Mouse (Mus musculus) Muller cell, postnatal 12 days (primary cell): ENCODE measurements at regions not wholly inside any gene's neighbourhood (a gene's known extent, or its start where the extent isn't known, plus 50 kb on each side); places are given as distances from the start of the nearest gene placed in this dataset.

Experiments used
- DNase-seq: peaks from one replicate; pipeline ENCODE4 v3.0.0-alpha.2; 2015; ENCODE audit errors: inconsistent ontology term

DNA sequence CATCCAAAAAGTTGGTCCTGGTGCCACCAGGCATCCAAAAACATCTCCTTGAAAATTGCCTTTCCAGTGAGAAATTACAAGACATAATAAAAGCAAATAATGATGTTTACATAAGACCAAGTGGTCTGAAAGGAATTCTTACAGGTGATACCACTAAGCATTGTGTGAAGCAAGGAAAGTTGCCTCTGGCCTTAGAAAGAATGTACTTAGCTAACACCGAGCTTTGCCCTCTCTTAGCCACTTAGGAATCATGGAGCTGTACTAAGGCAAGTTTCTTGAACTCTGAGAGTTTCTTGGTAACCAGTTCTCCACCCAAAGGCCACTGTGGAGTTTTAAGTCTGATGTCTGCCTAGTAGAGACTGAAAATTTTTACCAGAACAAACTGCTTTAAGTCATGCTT, 359.4 kb upstream of the Cdh11 start:
- no peak for DNase-seq

DNA sequence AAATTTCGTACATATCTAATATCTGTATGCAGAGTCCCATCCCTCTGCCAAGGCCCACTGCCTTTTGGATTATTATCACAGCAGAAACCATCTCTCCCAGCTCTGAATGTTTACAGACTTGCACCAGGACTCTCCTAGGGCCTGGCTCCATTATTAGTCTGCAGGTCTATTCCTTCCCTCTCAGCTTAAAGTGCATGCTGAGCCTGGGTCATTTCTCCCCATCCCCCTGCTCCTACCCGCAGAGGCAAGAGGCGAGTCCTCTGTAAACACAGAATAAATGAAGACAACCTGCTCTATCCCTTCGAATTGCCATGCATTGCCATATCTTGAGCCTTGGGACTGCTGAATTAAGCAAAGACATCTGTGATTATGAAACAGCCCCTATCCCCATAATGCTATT, 362.6 kb upstream of the Cdh11 start:
- DNase-seq: no peak

DNA sequence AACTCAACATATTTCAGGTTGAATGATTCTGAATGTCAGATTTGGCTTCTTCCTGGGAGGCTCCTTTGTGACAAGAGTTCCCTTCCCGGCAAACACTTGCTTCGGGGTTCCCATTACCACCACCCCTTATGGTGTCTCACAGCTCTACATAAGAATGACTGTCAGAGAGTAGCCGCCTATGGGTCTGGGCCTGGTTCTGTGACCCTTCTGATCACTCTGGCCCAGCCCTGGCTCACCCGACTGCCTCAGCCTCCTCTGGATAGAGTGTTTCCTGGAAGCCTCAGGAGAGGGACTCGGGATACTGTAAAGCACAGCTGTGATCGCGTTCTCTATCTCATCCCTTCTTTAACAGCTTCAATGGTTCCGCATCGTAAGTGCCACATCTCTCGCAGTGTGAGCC, 363.0 kb upstream of the Cdh11 start:
- no peak for DNase-seq

DNA sequence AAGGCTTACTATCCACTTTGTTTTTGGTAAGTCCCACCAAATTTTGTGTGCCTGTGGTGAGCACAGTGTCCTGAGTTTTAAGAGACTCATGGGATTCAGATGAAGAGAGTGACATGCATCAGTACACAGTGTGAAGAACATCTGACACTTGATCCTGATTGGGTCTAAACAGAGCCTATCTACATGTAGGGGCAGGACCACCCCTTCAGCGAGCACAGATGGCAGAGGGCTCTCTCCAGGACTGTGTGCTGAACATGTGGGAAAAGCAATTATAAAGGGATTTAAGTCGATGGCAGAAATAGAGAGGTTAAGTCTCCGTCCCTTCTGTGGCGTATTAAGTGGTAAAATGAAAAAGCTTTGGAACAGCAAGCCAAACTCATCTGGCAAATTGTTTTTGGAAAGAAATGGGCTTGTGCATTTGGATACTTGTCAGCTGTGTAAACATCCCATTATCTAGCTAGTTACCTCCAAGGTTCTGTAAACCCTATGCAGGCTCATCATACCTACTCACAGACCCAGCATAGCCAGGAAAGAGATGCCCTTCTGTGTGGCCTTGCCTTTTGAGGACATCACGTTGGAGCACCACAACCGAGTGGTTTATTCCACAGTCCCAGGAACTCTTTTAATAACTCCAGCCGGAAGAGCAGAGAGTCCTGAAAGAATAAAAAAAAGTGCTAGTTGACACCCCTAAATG, 381.3 kb upstream of the Cdh11 start:
- DNase-seq: no peak

DNA sequence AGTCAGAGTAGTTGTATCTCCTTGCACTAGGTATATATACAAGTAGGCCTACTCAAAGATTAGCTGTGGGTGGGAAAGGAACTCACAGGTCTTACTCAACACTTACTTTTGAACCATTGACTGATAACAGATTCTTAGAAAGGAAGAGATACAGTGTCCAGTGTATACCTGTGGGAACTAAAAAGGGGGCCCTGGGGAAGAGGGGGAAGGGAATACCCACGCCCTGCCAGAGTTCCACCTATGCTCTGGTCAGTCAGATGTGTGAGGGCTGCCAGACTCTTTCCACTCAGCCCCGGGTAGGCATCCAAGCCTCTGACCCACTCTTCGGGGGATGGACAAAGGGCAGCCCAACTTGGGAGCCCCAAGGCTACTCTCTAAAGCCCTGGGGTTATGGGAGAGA, 387.9 kb upstream of the Cdh11 start:
- DNase-seq: no peak

DNA sequence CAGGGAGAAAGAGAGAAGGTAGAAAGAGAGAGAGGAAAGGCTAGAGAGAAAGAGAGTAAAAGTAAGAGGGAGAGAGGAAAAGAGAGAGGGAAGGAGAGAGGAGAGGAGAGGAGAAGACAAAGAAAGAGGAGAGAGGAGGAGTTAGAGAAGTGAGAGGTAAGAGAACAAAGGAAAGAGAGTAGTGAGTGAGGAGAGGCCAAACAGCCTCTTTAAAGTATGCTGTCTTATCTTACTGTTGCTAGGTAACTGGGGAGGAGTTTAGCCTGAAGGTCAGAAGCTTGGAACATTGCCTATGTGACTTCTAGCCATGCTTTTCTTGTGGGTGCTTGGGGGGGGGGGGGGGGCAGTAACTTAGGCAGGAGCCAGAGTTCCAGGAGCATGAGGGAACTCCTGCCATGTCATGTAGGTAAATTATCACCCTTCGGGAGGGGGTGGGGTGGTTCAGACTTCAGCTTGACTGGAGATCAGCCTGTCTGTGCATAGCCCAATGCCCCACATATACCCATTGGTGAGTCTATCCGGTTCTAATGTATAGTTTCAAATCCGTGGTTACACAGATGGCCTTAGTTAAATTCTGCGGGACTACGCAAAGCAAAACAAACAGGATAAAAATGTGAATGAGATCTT, 388.5 kb upstream of the Cdh11 start:
- no peak for DNase-seq

DNA sequence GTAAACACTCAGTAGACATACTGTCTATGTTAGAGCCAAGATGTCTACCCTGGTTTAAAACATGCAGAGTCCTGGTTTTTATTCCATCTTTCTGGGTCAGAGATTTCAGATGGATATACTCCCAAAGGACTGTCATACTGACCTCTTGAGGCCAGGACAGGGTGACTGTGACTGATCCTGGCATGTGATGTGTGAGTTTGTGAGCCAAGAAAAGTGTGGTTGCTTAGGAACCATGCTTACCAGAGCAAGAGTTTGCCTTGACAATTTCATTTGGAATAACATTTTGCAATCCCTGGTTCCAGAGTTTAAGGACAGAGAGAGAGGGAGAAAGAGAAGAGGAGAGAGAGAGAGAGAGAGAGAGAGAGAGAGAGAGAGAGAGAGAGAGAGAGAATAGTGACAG, 395.2 kb upstream of the Cdh11 start:
- DNase-seq: peak; percentile 5

DNA sequence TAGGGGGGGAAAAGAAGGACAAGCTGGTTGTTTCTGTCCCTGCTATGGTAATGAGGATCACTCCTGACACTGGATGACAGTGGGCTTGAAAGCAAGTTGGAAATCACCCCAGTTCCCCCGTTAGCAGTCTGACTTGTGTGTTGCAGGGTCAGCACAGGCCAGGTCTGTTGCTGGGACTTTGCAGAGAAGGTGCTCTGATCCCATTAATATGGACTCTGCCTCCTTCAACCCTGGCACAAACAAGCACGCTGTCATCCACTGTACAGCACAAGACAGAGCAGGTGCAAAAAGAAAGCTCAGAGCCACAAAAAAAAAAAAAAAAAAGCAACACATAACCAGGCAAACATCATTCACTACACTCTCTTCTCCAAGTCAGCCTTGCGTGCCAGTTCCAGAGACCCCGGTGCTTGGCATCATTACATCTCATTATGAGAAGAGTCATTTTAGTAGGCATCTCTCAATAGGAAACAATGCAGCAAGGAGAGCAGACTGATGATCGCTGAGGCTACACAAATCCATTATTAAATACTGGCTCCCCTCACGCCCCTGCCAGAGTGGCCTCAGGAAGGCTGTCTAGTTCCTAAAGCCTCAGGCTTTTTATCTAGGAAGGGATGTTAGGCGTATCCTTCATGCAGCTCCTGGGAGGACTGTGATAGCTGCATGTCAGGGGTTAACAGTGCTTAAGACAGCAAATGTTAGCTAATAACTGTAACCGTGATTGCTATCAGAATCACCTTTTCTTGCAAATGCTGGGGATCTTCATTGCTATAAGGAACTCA, 403.5 kb upstream of the Cdh11 start:
- DNase-seq: peak; percentile 11

DNA sequence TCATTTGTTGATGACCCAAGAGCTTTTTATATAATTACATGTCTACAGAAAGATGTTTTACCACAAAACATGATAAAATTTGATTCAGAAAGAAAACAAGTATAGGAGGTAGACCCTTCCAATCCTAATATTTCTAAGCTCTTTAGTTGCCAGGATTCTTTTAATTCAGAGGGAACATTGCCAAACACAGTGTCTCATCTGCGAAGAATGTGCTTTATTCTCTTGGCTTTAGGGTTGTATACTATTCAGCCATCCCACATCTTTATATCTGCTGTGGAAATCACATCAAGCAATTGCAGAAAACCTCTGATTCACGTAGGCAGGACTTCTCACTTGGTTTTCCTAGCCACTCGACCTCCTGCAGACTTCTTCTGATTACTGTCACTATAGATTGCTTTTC, 412.8 kb upstream of the Cdh11 start:
- DNase-seq: peak; percentile 31

DNA sequence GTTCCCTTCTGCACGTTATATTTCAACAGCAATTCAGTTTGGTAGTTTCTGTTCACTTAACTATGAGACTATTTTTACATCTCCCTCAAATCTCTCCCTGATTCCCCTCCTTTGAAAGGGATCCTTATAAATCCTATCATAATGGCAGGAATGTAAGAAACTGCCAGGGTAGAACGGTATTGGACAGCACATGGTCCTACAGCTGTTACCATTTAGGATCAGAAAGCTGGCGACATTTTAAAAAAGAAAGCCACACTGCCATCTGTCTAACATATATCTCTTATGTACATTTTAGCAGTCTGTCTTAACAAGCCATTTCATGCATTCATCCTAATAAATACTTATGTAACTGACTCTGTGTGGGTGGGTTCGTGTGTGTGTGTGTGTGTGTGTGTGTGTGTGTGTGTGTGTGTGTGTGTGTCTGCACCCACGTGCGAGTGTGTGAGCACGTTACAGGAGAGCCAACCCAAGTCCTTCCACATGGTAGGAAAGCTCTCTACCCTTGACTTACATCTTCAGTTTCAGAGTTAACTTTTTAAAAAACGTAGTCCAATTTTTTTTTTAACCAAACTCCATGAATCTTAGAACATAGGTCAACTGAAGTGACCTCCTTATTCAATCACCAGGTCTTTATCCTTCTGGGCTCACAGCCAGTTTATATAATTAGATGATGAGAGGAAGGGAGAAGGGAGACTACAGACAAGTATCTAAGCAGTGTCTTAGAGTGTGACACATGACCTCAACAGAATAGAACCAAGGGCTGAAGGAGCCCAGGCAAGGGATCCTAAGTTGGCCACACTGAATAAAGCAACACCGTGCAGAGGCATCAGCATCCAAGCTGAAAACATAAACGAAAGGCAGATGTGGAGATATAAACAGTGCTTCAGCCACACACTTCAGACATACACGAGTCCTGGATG, 414.5 kb upstream of the Cdh11 start:
- DNase-seq: no peak

DNA sequence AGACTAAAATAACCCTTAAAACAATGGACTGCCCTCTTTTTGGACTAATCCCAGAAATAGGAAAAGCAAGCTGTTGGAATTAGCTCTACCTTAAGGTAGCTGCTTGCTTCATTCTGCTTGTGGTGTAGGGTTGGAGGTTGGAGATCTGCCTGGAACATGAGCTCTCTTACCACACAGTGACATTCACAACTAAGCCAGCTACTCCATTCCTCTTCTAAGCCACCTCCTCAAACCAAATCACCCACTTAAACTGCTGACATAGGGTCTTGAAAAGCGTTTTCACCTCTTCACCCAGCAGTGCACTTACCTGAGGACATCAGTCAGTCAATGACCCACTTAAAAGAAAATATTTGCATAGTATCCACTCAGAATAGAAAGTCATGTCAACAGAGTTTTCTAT, 418.3 kb upstream of the Cdh11 start:
- DNase-seq: no peak

DNA sequence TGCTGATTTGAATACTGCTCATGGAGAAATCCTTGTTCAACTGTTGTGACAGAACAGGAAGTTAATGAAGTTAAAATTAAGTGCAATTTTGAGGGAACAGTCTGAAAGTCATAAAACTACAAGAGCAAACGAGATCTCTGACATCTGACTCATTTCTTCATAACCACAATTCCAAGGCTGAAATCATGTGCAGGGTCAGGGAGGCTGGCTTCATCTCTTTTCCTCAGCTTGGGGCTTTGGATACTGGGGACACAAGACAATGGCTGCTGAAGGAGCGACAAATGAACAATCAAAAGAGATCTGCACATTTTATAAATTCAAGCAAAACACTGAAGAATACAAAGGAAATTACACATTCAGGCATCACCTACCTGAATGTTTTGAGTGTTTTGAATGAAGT, 429.2 kb upstream of the Cdh11 start:
- DNase-seq: no peak

DNA sequence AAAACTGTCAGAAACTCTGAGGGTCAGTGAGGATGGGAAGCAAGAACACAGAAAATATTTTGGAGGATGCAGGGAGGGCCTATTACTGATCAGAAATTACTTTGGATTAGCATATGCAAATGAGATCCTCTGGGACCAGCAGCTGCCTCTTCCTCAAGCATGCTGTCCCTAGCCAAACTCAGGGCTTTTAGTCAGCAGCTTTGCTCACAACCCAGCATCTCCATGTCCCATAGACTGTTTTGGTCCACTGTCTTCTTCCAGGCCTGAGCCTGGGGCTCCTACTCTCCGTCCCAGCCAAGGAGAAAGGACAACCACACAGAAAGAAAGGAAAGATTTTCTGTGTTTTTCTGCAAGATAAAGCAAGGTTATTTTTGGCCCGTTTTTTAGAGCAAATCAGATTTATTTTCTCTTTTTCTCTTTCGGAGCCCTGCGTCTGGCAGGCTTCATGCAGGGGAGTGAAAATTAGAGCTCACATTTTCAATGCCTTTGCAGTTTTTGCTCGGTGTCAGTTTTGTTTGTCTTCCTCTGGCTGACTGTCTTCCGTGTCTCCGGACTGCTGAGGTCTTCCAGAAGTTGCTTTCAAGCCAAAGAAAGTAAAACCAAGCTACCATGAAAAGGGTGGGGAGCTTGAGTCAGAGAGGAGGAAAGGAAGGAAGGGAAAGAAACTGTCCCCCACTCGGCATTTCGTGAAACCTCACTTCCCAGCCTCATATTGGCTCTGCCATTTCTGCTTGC, 445.5 kb upstream of the Cdh11 start:
- no peak for DNase-seq

DNA sequence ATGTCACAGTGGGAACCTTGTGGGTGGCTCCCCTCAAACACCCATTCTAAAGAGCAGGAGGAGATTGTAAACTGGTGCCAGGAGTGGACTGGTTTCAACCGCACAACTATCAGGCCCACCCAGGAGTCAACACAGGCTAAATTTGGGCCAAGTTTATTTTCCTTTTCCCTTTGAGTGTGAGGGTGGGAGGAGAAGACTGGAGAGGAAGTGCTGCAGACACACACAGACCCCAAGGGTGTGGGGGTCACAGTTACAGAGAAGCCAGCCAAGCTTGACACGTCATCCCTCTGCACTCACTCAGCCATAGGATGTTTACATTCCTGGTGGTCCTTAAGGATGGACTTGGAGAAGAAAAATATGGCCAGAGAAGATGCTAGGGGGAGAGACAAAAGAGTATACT, 448.9 kb upstream of the Cdh11 start:
- no peak for DNase-seq

DNA sequence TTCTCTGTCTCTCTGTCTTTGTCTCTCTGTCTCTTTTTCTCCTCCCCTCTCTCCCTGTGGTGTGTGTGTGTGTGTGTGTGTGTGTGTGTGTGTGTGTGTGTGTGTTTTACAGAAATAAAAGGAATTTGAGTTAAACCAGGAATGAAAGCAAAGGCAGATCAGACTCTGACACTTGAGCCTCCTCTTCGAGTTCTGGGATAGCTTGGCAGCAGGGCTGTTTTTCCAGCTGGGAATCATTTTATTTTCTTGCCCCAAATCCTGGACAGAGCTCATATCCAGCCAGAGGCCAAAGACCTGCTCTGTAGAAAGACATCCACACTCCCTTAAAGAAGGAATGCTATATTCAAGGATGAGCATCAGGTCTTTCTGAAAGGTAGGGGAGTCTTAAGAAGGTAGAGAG, 450.2 kb upstream of the Cdh11 start:
- DNase-seq: no peak

DNA sequence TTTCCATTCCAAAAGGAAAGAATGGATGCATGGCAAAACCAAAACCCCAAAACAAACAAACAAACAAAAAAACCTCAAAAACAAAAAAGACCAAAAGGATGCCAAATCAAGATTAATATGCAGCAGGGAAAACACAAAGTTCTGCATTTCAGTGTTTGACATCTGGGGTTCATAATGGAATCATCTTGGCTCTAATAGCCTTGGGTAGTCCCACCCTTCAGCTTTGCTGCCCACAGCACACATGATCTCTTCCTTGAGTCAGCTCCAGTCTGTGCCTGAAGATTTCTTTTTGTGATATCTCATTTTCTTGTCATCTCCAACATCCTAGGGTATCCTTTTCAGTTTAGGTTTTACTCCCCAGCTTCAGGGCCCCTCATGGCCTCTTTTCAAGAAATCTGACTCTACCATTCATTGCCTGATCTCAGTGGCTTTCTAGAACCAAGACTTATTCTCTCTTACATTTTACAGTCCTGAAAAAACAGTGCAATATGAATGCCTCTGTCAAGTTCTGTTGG, 453.1 kb upstream of the Cdh11 start:
- no peak for DNase-seq

DNA sequence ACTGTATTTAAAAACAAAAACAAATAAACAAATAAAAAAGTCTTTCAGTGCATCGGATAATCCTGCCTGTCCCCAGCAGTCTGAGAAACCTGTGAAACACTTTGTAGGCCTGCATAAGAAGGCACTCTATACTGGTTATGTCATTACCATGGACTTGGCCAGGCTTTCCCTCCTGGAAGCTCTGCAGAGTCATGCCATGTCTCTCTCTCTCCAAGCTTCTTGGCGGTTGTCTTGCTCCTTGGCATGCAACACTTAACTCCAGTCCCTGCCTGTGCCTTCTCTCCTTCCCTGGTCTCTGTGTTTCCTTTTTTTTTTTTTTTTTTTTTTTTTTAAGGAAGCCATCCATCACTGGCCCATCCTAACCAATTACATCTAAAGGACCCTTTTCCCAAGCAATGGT, 458.7 kb upstream of the Cdh11 start:
- DNase-seq: no peak

DNA sequence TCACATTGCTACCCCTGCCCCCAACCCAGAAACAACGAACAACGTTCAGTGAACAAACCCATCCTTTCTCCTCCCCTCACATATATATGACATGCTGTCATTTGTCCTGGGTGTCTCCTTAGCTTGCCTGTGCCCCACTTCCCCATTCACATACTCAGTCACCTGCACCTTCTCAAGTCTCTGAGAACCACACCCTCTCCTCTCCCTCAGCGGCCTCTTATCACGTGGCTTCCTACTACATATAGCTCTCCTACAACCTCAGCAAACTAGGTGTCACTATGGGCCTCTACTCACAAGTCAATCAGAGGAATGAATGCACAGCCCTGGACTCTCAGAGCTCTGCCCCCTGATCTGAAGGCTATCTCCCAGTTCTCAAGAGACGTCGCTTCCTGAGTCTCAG, 459.2 kb upstream of the Cdh11 start:
- no peak for DNase-seq

DNA sequence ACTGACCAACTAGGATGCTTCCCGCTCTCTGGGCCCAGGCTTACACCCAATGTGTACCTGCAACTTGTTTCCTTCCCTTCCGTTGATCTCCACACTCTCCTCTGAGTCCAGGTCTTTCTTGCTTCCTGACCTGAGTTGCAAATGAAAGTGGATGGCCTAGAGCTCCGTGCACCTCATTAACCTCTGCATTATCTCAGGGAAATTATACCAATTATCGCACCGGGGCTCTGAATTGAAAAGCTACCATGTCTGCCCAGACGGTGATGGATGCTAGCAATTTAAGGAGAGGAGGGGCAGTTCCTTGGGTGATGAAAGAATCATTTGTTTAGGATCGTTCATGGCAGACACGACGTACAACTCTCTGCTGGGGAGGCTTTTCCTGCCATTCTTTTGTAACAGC, 460.4 kb upstream of the Cdh11 start:
- DNase-seq: no peak

DNA sequence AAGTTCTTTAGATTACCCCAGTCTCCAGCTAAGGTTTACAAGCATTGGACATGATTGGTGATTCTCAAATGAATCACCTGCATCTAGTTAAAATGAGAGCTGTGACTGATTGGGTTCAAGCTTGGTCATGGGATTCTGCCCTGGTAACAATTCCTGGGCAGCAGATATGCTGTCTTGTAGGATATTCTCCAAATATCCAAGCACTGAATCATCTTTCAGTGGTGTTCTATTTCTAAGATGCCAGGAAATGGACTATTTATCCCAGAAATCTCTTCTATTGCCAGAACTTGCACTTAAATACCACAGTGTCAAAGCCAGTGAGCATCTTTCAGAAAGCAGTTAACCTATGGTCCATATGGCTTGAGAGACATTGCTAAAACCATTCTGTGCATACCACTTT, 475.8 kb upstream of the Cdh11 start:
- DNase-seq: peak; percentile 18

DNA sequence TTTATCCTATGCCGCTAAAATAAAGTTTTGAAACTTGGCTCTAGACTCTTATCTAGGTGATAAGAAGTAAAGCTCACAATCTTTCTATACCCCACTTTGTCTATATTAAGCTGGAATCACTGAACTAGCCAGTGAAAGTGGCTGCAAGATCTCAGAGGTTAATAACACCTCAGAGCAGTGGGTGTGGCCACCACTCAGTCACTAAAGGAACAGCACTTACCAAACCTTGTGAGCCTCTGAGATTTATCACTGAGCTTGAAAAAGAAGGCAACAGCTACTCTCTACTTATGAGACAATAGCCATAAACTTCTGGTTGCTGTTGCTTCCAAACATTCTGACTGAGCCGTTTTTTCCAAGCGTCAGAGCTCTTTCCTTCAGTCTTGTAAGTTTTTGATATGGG, 484.6 kb upstream of the Cdh11 start:
- DNase-seq: no peak
